8 mouse cellular contexts compared by ENCODE assay signal in the genomic region with DNA sequence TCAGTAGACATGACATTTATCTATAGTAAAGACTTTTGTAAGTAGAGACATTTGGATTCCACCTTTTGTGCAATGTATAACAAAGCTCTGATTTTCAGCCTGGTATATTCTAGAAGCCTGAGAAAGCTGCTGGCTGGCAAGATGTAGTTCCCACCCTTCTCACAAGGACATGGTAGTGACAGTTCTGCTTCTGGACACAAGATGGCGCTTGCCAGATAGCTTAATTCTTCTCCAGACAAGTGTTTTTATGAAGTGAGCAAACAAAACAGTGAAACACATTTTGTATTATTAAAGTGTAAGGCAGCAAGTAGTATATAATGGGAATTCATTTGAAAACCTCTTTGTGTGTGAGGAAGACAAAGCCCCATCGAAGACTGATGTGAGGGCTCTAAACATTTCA. TPM values are rescaled to one million over a fixed set of nuclear protein-coding genes. Genes with fewer than 3 reads are reported as not detected.
A peak's percentile ranks its signal among the peaks of the same experiment; 100 is the strongest.
DNase-seq lines count a peak whose midpoint lies in the region; ATAC-seq and TF ChIP-seq lines count a peak whose summit lies in the region.
"Had no signal": no experiment of that assay in that cellular context is flagged by ENCODE, and none has a peak within 500 bp of the region (broad histone marks: within the 10 kb centered on the region; RNA-seq: fewer than 3 reads in every experiment).

No protein-coding gene starts in this region.

- H3K27me3 ChIP-seq in cerebellum, adult 2 months (ENCODE audit: control insufficient read depth, insufficient read depth, low read length), result no peaks in the 10 kb centered on the region

- no peak overlapping the region for H3K27ac ChIP-seq in left cerebral cortex, adult 2 months
- no peak overlapping the region for H3K27ac ChIP-seq in cerebellum, adult 2 months (ENCODE audit: insufficient read depth, low read length)

- ATAC-seq in hematopoietic stem cell, adult 5-6 weeks (replicated peaks in 1 of 2; ENCODE audit: insufficient read depth in 1 of 2, low FRiP score in 2 of 2, low TSS enrichment in 1 of 2, low read depth in 1 of 2, poor library complexity in 2 of 2, severe bottlenecking in 2 of 2), result peak; percentile 62 to 71; a peak in 3 of 4 replicates

- peak; percentile 73 for TF ChIP-seq CTCF in left cerebral cortex, adult 2 months (IDR thresholded peaks at IDR 0.05)
- TF ChIP-seq CTCF in cerebellum, adult 2 months (IDR thresholded peaks at IDR 0.05; ENCODE audit: borderline replicate concordance, insufficient read depth, low read depth, low read length), result peak; percentile 43; the same call in 1 of the 2 replicates

- peak; percentile 34 to 38 for DNase-seq in left cerebral cortex, adult 2 months (ENCODE audit: extremely low spot score in 1 of 2, low spot score in 2 of 2)
- DNase-seq in left cerebral cortex, adult 11 months (ENCODE audit: low spot score), result no peak
- DNase-seq in NIH3T3 (ENCODE audit: low read depth), result peak; percentile 80
- DNase-seq in cerebellum, adult 2 months, result peak; percentile 35 to 44
- DNase-seq in left cerebral cortex, postnatal 4 days, result peak; percentile 44
- DNase-seq in retina, embryonic 14.5 days (ENCODE audit: low spot score), result peak; percentile 75

- H3K4me1 ChIP-seq in cerebellum, adult 2 months (ENCODE audit: control insufficient read depth, insufficient read depth, low read length), result no peaks in the 10 kb centered on the region

- WGBS in cerebellum, adult 2 months, result 22% methylated on average over 2 of the region's 2 CpGs

- intact Hi-C loops in left cerebral cortex, adult 2 months (cut with DNase I), result loop anchor here (5.0 kb wide), 1 partner anchor 148 kb away; no protein-coding TSS in a partner anchor
- intact Hi-C loops in left cerebral cortex, postnatal 4 days (cut with DNase I), result no loop called here

- no peak overlapping the region for H3K4me3 ChIP-seq in left cerebral cortex, adult 2 months
- no peak overlapping the region for H3K4me3 ChIP-seq in cerebellum, adult 2 months (replicated peaks; ENCODE audit: insufficient read depth, low read depth, low read length)

- TF ChIP-seq POLR2A in cerebellum, adult 2 months (IDR thresholded peaks at IDR 0.05; ENCODE audit: borderline replicate concordance, insufficient read depth, low read length), result no peak

RNA-seq across cellular contexts. Expression of a gene that starts 9.2 kb away (rescaled TPM):
- total RNA-seq in left cerebral cortex, adult 2 months (2021), result 1 to 10 TPM; 2.2 to 3.0 TPM
- polyA plus RNA-seq in cerebellum, adult 2 months (2012; rRNA removed), result 1.6 and 1.7 TPM in 2 replicates
- 0.31 and 1.2 TPM in 2 replicates for total RNA-seq in hematopoietic stem cell, adult 5-6 weeks (2017)
- 1 to 10 TPM; 2.8 to 2.9 TPM for total RNA-seq in left cerebral cortex, postnatal 4 days (2021)

RNA-seq across cellular contexts. Expression of a gene that starts 40.0 kb away (rescaled TPM):
- not detected for total RNA-seq in left cerebral cortex, adult 2 months (2021)
- polyA plus RNA-seq in cerebellum, adult 2 months (2012; rRNA removed), result not detected in 2 replicates
- not detected in 2 replicates for total RNA-seq in hematopoietic stem cell, adult 5-6 weeks (2017)
- total RNA-seq in left cerebral cortex, postnatal 4 days (2021), result not detected
- polyA plus RNA-seq: liver, embryonic 16.5 days had no signal
